Mouse (Mus musculus): ENCODE data around the gene Elof1.

GRCm38 (mm10) chr9:22122005-22122404 lies 5.0 kb upstream of the Elof1 start:
- TF ChIP-seq CTCF (IDR thresholded peaks at IDR 0.05) (no peak), EP300 (IDR thresholded peaks at IDR 0.05) (no peak)

Measured in lung, postnatal 0 days (tissue).